Mouse (Mus musculus) heart, postnatal 36 days (tissue): ENCODE measurements around the gene Krtap3-3. TPM values are rescaled to one million over a fixed set of nuclear protein-coding genes. Genes with fewer than 3 reads are reported as not detected.

Experiments used
- total RNA-seq, 2 experiments: library from RNA; stranded (reverse); gene quantifications; 2 replicates each; pipeline ENCODE4 v1.2.3; 2021

The Krtap3-3 gene
- total RNA-seq, 2 experiments from 2014 or later = not detected

Other genes with a start within 250 kb of the Krtap3-3 start
- gene Krt25, start 227.9 kb downstream of the Krtap3-3 start, total RNA-seq = not detected
- gene Krt26, start 212.9 kb downstream of the Krtap3-3 start, total RNA-seq = not detected
- not detected for gene Krt27, start 199.8 kb downstream of the Krtap3-3 start, total RNA-seq
- gene Krt28, start 176.0 kb downstream of the Krtap3-3 start, total RNA-seq = not detected
- gene Krt10, start 161.5 kb downstream of the Krtap3-3 start, total RNA-seq = 1 to 10 TPM; 3.4 to 3.7 TPM
- not detected for gene Krt12, start 128.6 kb downstream of the Krtap3-3 start, total RNA-seq
- gene Krt20, start 112.7 kb downstream of the Krtap3-3 start, total RNA-seq = not detected
- not detected for gene Krt23, start 57.7 kb downstream of the Krtap3-3 start, total RNA-seq
- not detected for gene Krt39, start 29.5 kb downstream of the Krtap3-3 start, total RNA-seq
- not detected for gene Krt40, start 7.7 kb downstream of the Krtap3-3 start, total RNA-seq
- not detected for gene Krtap3-2, start 6.0 kb upstream of the Krtap3-3 start, total RNA-seq
- gene Gm11939, start 8.6 kb upstream of the Krtap3-3 start, total RNA-seq = not detected
- not detected for gene Krtap3-1, start 15.8 kb upstream of the Krtap3-3 start, total RNA-seq
- not detected for gene Krtap1-5, start 30.2 kb upstream of the Krtap3-3 start, total RNA-seq
- gene Krtap1-4, start 32.8 kb upstream of the Krtap3-3 start, total RNA-seq = not detected
- not detected for gene Krtap1-3, start 40.5 kb upstream of the Krtap3-3 start, total RNA-seq
- not detected for gene Krtap9-3, start 47.2 kb upstream of the Krtap3-3 start, total RNA-seq
- gene Gm11938, start 52.4 kb upstream of the Krtap3-3 start, total RNA-seq = not detected
- gene Gm11937, start 59.3 kb upstream of the Krtap3-3 start, total RNA-seq = not detected
- not detected for gene Krtap2-4, start 64.0 kb upstream of the Krtap3-3 start, total RNA-seq
- not detected for gene Gm11562, start 69.6 kb upstream of the Krtap3-3 start, total RNA-seq
- gene Krtap4-1, start 77.4 kb upstream of the Krtap3-3 start, total RNA-seq = not detected
- gene Krtap4-2, start 84.2 kb upstream of the Krtap3-3 start, total RNA-seq = not detected
- not detected for gene Krtap4-7, start 93.2 kb upstream of the Krtap3-3 start, total RNA-seq
- not detected for gene Gm11555, start 99.4 kb upstream of the Krtap3-3 start, total RNA-seq
- gene Gm11563, start 108.1 kb upstream of the Krtap3-3 start, total RNA-seq = not detected
- gene Krtap4-6, start 115.1 kb upstream of the Krtap3-3 start, total RNA-seq = not detected
- not detected for gene Gm14190, start 139.9 kb upstream of the Krtap3-3 start, total RNA-seq
- gene Gm14180, start 183.4 kb upstream of the Krtap3-3 start, total RNA-seq = not detected
- not detected for gene Gm11595, start 222.0 kb upstream of the Krtap3-3 start, total RNA-seq
- gene Krtap4-8, start 229.8 kb upstream of the Krtap3-3 start, total RNA-seq = not detected
- not detected for gene Krtap4-9, start 234.3 kb upstream of the Krtap3-3 start, total RNA-seq
- not detected for gene Gm11596, start 242.6 kb upstream of the Krtap3-3 start, total RNA-seq
- gene Gm11569, start 248.1 kb upstream of the Krtap3-3 start, total RNA-seq = not detected